Comparison of ENCODE assay signal across 8 mouse cellular contexts in genomic region chr7:25805631-25806343, GRCm38 (mm10). TPM values are rescaled to one million over a fixed set of nuclear protein-coding genes. Genes with fewer than 3 reads are reported as not detected.
DNase-seq lines count a peak whose midpoint lies in the region; ATAC-seq and TF ChIP-seq lines count a peak whose summit lies in the region.

No protein-coding gene starts in this region.

- no peak overlapping the region for H3K4me3 ChIP-seq in MEL (ENCODE audit: control insufficient read depth in 1 of 2, insufficient read depth in 1 of 2, low read depth in 2 of 2, low read length in 2 of 2)
- peak overlapping the region; percentile 13 for H3K4me3 ChIP-seq in forebrain, postnatal 0 days (ENCODE audit: low read depth, low read length)
- H3K4me3 ChIP-seq in hindbrain, embryonic 10.5 days: peak overlapping the region; percentile 27; the same call in 1 of the 2 replicates
- H3K4me3 ChIP-seq in layer of hippocampus, adult 2 months: peak overlapping the region; percentile 56
- H3K4me3 ChIP-seq in lung, embryonic 14.5 days (ENCODE audit: low read depth, low read length): peak overlapping the region; percentile 23
- peak overlapping the region; percentile 46 for H3K4me3 ChIP-seq in olfactory bulb, adult 2 months (ENCODE audit: insufficient read depth, low read depth, low read length)

- TF ChIP-seq EP300 in MEL (IDR thresholded peaks at IDR 0.05; ENCODE audit: low read depth in 1 of 2, low read length in 2 of 2): no peak

- peak; percentile 62 for TF ChIP-seq RAD21 in MEL (IDR thresholded peaks at IDR 0.05; ENCODE audit: low read depth, low read length)

- no peak overlapping the region for H3K9ac ChIP-seq in MEL (ENCODE audit: control insufficient read depth, low read depth, low read length, poor library complexity, severe bottlenecking)
- peak overlapping the region; percentile 48 for H3K9ac ChIP-seq in forebrain, postnatal 0 days
- H3K9ac ChIP-seq in lung, embryonic 14.5 days: peak overlapping the region; percentile 40; the same call in 1 of the 2 replicates

- no peaks in the 10 kb centered on the region for H3K36me3 ChIP-seq in MEL (ENCODE audit: control insufficient read depth in 1 of 2, insufficient read depth in 2 of 2, low read length in 2 of 2)
- H3K36me3 ChIP-seq in forebrain, postnatal 0 days (ENCODE audit: insufficient read depth): no peaks in the 10 kb centered on the region
- H3K36me3 ChIP-seq in hindbrain, embryonic 10.5 days: no peaks in the 10 kb centered on the region
- H3K36me3 ChIP-seq in lung, embryonic 14.5 days (ENCODE audit: insufficient read depth): no peaks in the 10 kb centered on the region

- H3K79me2 ChIP-seq in MEL (ENCODE audit: control insufficient read depth, insufficient read depth, low read length, poor library complexity): no peaks in the 10 kb centered on the region

- TF ChIP-seq POLR2A in MEL (IDR thresholded peaks at IDR 0.05; ENCODE audit: control insufficient read depth in 1 of 2, insufficient read depth in 1 of 2, low read depth in 1 of 2, low read length in 2 of 2, poor library complexity in 1 of 2): no peak
- no peak for TF ChIP-seq POLR2A in olfactory bulb, adult 2 months (IDR thresholded peaks at IDR 0.05; ENCODE audit: insufficient read depth, low read depth, low read length)

- no peaks in the 10 kb centered on the region for H3K4me1 ChIP-seq in MEL (ENCODE audit: control insufficient read depth in 1 of 2, insufficient read depth in 2 of 2, low read length in 2 of 2)
- H3K4me1 ChIP-seq in forebrain, postnatal 0 days (ENCODE audit: insufficient read depth): peaks cover 3% of the 10 kb centered on the region; the same call in 1 of the 2 replicates
- H3K4me1 ChIP-seq in hindbrain, embryonic 10.5 days (replicated peaks): peaks cover 17% of the 10 kb centered on the region
- H3K4me1 ChIP-seq in lung, embryonic 14.5 days (ENCODE audit: insufficient read depth): 0 out of 2 replicates have a peak, but pooled peaks cover 9% of the 10 kb centered on the region
- H3K4me1 ChIP-seq in olfactory bulb, adult 2 months (ENCODE audit: control insufficient read depth, insufficient read depth, low read length): peaks cover 8% of the 10 kb centered on the region

- H3K4me2 ChIP-seq in forebrain, postnatal 0 days (ENCODE audit: low read depth): peak overlapping the region; percentile 49
- H3K4me2 ChIP-seq in lung, embryonic 14.5 days: peak overlapping the region; percentile 57

- TF ChIP-seq CTCF in MEL (IDR thresholded peaks at IDR 0.05 in 2 of 3, conservative IDR thresholded peaks at IDR 0.05 in 1 of 3; ENCODE audit: control insufficient read depth in 1 of 3, insufficient read depth in 1 of 3, low read depth in 2 of 3, low read length in 3 of 3, poor library complexity in 1 of 3, severe bottlenecking in 1 of 3): peak; percentile 37 to 70 (median 55); a peak in 5 of 6 replicates
- TF ChIP-seq CTCF in forebrain, postnatal 0 days (IDR thresholded peaks at IDR 0.05; ENCODE audit: low read depth): peak; percentile 85
- TF ChIP-seq CTCF in layer of hippocampus, adult 2 months (conservative IDR thresholded peaks at IDR 0.05): peak; percentile 91
- TF ChIP-seq CTCF in lung, embryonic 14.5 days (IDR thresholded peaks at IDR 0.05; ENCODE audit: low read depth): peak; percentile 84
- 0 out of 2 replicates have a peak, but pooled peaks have one; percentile 21 for TF ChIP-seq CTCF in olfactory bulb, adult 2 months (IDR thresholded peaks at IDR 0.05; ENCODE audit: insufficient read depth, low read depth, low read length)

- ATAC-seq in forebrain, postnatal 0 days: peak; percentile 85
- peak; percentile 15 for ATAC-seq in lung, embryonic 14.5 days (ENCODE audit: insufficient read depth)

- H3K27ac ChIP-seq in MEL (ENCODE audit: control insufficient read depth, low read depth, low read length): no peak overlapping the region
- no peak overlapping the region for H3K27ac ChIP-seq in forebrain, postnatal 0 days (ENCODE audit: low read depth, low read length)
- H3K27ac ChIP-seq in hindbrain, embryonic 10.5 days: peak overlapping the region; percentile 50
- peak overlapping the region; percentile 43; the same call in 1 of the 2 replicates for H3K27ac ChIP-seq in layer of hippocampus, adult 2 months
- H3K27ac ChIP-seq in lung, embryonic 14.5 days (ENCODE audit: low read depth): no peak overlapping the region
- H3K27ac ChIP-seq in olfactory bulb, adult 2 months (ENCODE audit: insufficient read depth, low read depth, low read length): no peak overlapping the region

- 12% methylated on average over 21 of the region's 21 CpGs for WGBS in forebrain, postnatal 0 days
- WGBS in hindbrain, embryonic 10.5 days: 31% methylated on average over 21 of the region's 21 CpGs
- WGBS in lung, embryonic 14.5 days: 18% methylated on average over 21 of the region's 21 CpGs
- 8% methylated on average over 21 of the region's 21 CpGs for WGBS in olfactory bulb, adult 2 months

- DNase-seq in MEL (ENCODE audit: low read depth, low spot score): peak; percentile 23
- peak; percentile 34 for DNase-seq in cerebellum, adult 11-12 months
- DNase-seq in forebrain, postnatal 0 days: peak; percentile 93
- peak; percentile 78 for DNase-seq in hindbrain, embryonic 10.5 days (ENCODE audit: low spot score)
- DNase-seq in layer of hippocampus, adult 2 months (ENCODE audit: low spot score in 2 of 2): peak; percentile 88 to 96
- DNase-seq in lung, embryonic 14.5 days: peak; percentile 95
- peak; percentile 66 for DNase-seq in thymus, postnatal 25 days

- no peaks in the 10 kb centered on the region for H3K27me3 ChIP-seq in MEL (ENCODE audit: control insufficient read depth in 1 of 2, insufficient read depth in 2 of 2, low read length in 2 of 2)
- H3K27me3 ChIP-seq in forebrain, postnatal 0 days (ENCODE audit: insufficient read depth, low read length): no peaks in the 10 kb centered on the region
- H3K27me3 ChIP-seq in hindbrain, embryonic 10.5 days (ENCODE audit: insufficient read depth, poor library complexity, severe bottlenecking): no peaks in the 10 kb centered on the region
- no peaks in the 10 kb centered on the region for H3K27me3 ChIP-seq in lung, embryonic 14.5 days (ENCODE audit: insufficient read depth, low read length)

- H3K9me3 ChIP-seq in MEL (replicated peaks; ENCODE audit: insufficient read depth, low read length): no peaks in the 10 kb centered on the region
- H3K9me3 ChIP-seq in forebrain, postnatal 0 days (ENCODE audit: low read length): no peaks in the 10 kb centered on the region
- no peaks in the 10 kb centered on the region for H3K9me3 ChIP-seq in hindbrain, embryonic 10.5 days
- no peaks in the 10 kb centered on the region for H3K9me3 ChIP-seq in lung, embryonic 14.5 days (ENCODE audit: low read depth, low read length)

TF ChIP-seq in MEL, 35 proteins besides CTCF, POLR2A, EP300 and RAD21 (continues in another document):
- TF ChIP-seq SMC3 (IDR thresholded peaks at IDR 0.05; ENCODE audit: low read depth, low read length): peak; percentile 63
- TF ChIP-seq MAZ (IDR thresholded peaks at IDR 0.05; ENCODE audit: low read depth, low read length): no peak
- TF ChIP-seq UBTF (IDR thresholded peaks at IDR 0.05; ENCODE audit: borderline replicate concordance, insufficient read depth, low read depth, low read length): no peak
- no peak for TF ChIP-seq GABPA (IDR thresholded peaks at IDR 0.05; ENCODE audit: low read depth, low read length)
- TF ChIP-seq USF2 (IDR thresholded peaks at IDR 0.05; ENCODE audit: borderline replicate concordance in 1 of 2, insufficient read depth in 1 of 2, low read depth in 1 of 2, low read length in 2 of 2): no peak
- TF ChIP-seq CHD1 (IDR thresholded peaks at IDR 0.05; ENCODE audit: low read depth, low read length): no peak
- TF ChIP-seq ZC3H11A (IDR thresholded peaks at IDR 0.05; ENCODE audit: low read depth, low read length): peak; percentile 58
- no peak for TF ChIP-seq CHD2 (IDR thresholded peaks at IDR 0.05; ENCODE audit: low read length)
- TF ChIP-seq TAL1 (IDR thresholded peaks at IDR 0.05; ENCODE audit: low read length): no peak
- TF ChIP-seq ZNF384 (IDR thresholded peaks at IDR 0.05; ENCODE audit: low read depth, low read length): no peak

RNA-seq across cellular contexts. Expression of gene Cyp2s1, which starts 10.9 kb away (rescaled TPM):
- not detected in 2 replicates for total RNA-seq in MEL (2012; rRNA removed)
- polyA plus RNA-seq in MEL (2012; ENCODE audit: insufficient read depth in 1 of 2, insufficient read length in 2 of 2, low read depth in 1 of 2, low replicate concordance in 2 of 2, missing spikeins in 1 of 2): not detected
- 1.2 and 2.0 TPM in 2 replicates for total RNA-seq in forebrain, postnatal 0 days (2014; rRNA removed)
- 1.4 and 1.9 TPM in 2 replicates for polyA plus RNA-seq in forebrain, postnatal 0 days (2015; fragmentation: Nextera tagmentation; extraction: Ambion mirVana)
- polyA plus RNA-seq in hindbrain, embryonic 10.5 days (2016; fragmentation: Nextera tagmentation; extraction: Ambion mirVana): 0.44 and 0.46 TPM in 2 replicates
- total RNA-seq in layer of hippocampus, adult 2 months (2021): 1 to 10 TPM; 1.4 to 2.3 TPM
- 3.2 and 3.8 TPM in 2 replicates for polyA plus RNA-seq in lung, embryonic 14.5 days (2014; fragmentation: Nextera tagmentation; extraction: Ambion mirVana)
- polyA plus RNA-seq in olfactory bulb, adult 2 months (2012; ENCODE audit: insufficient read depth, insufficient read length, low replicate concordance, missing spikeins): not detected in 2 replicates

RNA-seq across cellular contexts. Expression of gene Axl, which starts 17.3 kb away (rescaled TPM):
- total RNA-seq in MEL (2012; rRNA removed): 0.13 and 0.19 TPM in 2 replicates
- polyA plus RNA-seq in MEL (2012; ENCODE audit: insufficient read depth in 1 of 2, insufficient read length in 2 of 2, low read depth in 1 of 2, low replicate concordance in 2 of 2, missing spikeins in 1 of 2): not detected
- total RNA-seq in forebrain, postnatal 0 days (2014; rRNA removed): 15.8 and 17.7 TPM in 2 replicates
- 14.6 and 16.1 TPM in 2 replicates for polyA plus RNA-seq in forebrain, postnatal 0 days (2015; fragmentation: Nextera tagmentation; extraction: Ambion mirVana)
- polyA plus RNA-seq in hindbrain, embryonic 10.5 days (2016; fragmentation: Nextera tagmentation; extraction: Ambion mirVana): 15.0 and 18.4 TPM in 2 replicates
- total RNA-seq in layer of hippocampus, adult 2 months (2021): 10 to 100 TPM; 36.6 to 41.1 TPM
- polyA plus RNA-seq in lung, embryonic 14.5 days (2014; fragmentation: Nextera tagmentation; extraction: Ambion mirVana): 44.1 and 46.5 TPM in 2 replicates
- polyA plus RNA-seq in olfactory bulb, adult 2 months (2012; ENCODE audit: insufficient read depth, insufficient read length, low replicate concordance, missing spikeins): not detected in 2 replicates

RNA-seq across cellular contexts. Expression of gene Hnrnpul1, which starts 51.2 kb away (rescaled TPM):
- 56.1 and 57.2 TPM in 2 replicates for total RNA-seq in MEL (2012; rRNA removed)
- 100 to 1,000 TPM; 181 to 215 TPM for polyA plus RNA-seq in MEL (2012; ENCODE audit: insufficient read depth in 1 of 2, insufficient read length in 2 of 2, low read depth in 1 of 2, low replicate concordance in 2 of 2, missing spikeins in 1 of 2)
- total RNA-seq in forebrain, postnatal 0 days (2014; rRNA removed): 110 and 144 TPM in 2 replicates
- 47.3 and 47.9 TPM in 2 replicates for polyA plus RNA-seq in forebrain, postnatal 0 days (2015; fragmentation: Nextera tagmentation; extraction: Ambion mirVana)
- polyA plus RNA-seq in hindbrain, embryonic 10.5 days (2016; fragmentation: Nextera tagmentation; extraction: Ambion mirVana): 60.5 and 61.6 TPM in 2 replicates
- 100 to 1,000 TPM; 110 to 115 TPM for total RNA-seq in layer of hippocampus, adult 2 months (2021)
- polyA plus RNA-seq in lung, embryonic 14.5 days (2014; fragmentation: Nextera tagmentation; extraction: Ambion mirVana): 80.3 and 82.0 TPM in 2 replicates
- 160 TPM in 1 of 2 replicates, not detected in the other for polyA plus RNA-seq in olfactory bulb, adult 2 months (2012; ENCODE audit: insufficient read depth, insufficient read length, low replicate concordance, missing spikeins)

Comparison
In these comparisons a context has a peak if more than half of its experiments do, and no peak if none do; other contexts are left out.
1. DNase-seq: peak in every context shown above with its lines; median percentile 95 in lung, embryonic 14.5 days; 93 in forebrain, postnatal 0 days; 92 in layer of hippocampus, adult 2 months; 78 in hindbrain, embryonic 10.5 days; 66 in thymus, postnatal 25 days; 34 in cerebellum, adult 11-12 months; 23 in MEL.
2. H3K27ac ChIP-seq: peak in hindbrain, embryonic 10.5 days (single experiment) and layer of hippocampus, adult 2 months (single experiment); none in MEL (single experiment), forebrain, postnatal 0 days (single experiment), lung, embryonic 14.5 days (single experiment) and olfactory bulb, adult 2 months (single experiment).
3. H3K4me3 ChIP-seq: peak in forebrain, postnatal 0 days (single experiment), hindbrain, embryonic 10.5 days (single experiment), layer of hippocampus, adult 2 months (single experiment), lung, embryonic 14.5 days (single experiment) and olfactory bulb, adult 2 months (single experiment); none in MEL (0 of 2).
4. CTCF ChIP-seq: peak in every context shown above with its lines; median percentile 91 in layer of hippocampus, adult 2 months; 85 in forebrain, postnatal 0 days; 84 in lung, embryonic 14.5 days; 55 in MEL; 21 in olfactory bulb, adult 2 months.